Mouse (Mus musculus): ENCODE measurements at regions not wholly inside any gene's neighbourhood (a gene's known extent, or its start where the extent isn't known, plus 50 kb on each side); places are given as distances from the start of the nearest gene placed in this dataset.

DNA sequence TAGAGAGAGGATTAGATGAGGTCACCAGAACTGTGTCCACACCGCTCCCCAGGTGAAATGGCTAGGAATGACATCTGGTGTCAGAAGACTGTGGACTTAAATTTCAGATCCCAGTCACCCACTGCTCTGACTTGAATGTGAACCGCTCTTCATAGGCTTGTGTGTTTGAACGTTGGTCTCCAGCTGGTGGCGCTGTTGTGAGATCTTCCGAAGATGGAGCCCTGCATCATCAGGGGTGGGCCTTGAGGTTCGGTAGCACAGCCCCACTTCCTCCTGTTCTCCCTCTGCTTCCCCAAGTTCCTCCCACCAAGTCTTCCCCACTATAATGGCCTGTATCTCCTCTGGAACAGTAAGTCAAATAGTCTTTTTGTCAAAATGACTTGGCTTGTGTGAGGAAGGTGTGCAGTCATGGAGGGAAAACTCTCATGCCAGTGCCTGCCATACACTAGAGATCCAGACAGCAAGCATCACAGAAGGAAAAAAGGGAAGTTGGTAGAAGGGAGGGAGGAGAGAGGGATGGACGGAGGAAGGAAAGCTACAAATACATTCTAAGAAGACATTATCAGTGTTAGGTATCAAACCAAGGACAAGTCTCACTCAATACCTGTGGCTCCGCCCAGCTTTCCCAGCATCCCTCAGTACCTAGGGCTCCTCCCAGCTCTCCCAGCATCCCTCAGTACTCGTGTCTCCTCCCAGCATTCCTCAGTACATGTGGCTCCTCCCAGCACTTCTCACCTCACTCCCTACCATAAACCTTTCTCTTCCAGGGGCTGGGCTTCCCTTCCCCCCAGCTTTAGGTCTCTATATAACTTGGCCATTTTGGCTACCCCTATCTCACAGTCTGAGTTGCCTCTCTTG lies 423.9 kb upstream of the Jarid2 start:
- no peak overlapping the region for H3K27ac ChIP-seq (replicated peaks in 1 of 2; ENCODE audit: control insufficient read depth in 1 of 2, insufficient read depth in 1 of 2, low read depth in 2 of 2, low read length in 2 of 2)
- H3K4me2 ChIP-seq (ENCODE audit: low read length) = no peak overlapping the region
- no peaks in the 10 kb centered on the region for H3K36me3 ChIP-seq (ENCODE audit: control insufficient read depth, insufficient read depth, low read length)
- no peak overlapping the region for H3K9ac ChIP-seq (ENCODE audit: low read length)
- H3K9me3 ChIP-seq (ENCODE audit: control insufficient read depth, low read length) = no peaks in the 10 kb centered on the region
- no peak overlapping the region for H3K4me3 ChIP-seq (ENCODE audit: control insufficient read depth in 1 of 2, insufficient read depth in 1 of 2, low read depth in 1 of 2, low read length in 2 of 2)
- H3K27me3 ChIP-seq (ENCODE audit: control insufficient read depth, insufficient read depth, low read length) = no peaks in the 10 kb centered on the region
- 70% methylated on average over 9 of the region's 9 CpGs for WGBS
- H3K4me1 ChIP-seq (ENCODE audit: control insufficient read depth in 2 of 2, insufficient read depth in 2 of 2, low read length in 2 of 2) = peaks cover 4 to 7% of the 10 kb centered on the region in 2 experiments; a peak in 3 of 4 replicates
- ATAC-seq (ENCODE audit: insufficient number of reproducible peaks, insufficient read depth, low FRiP score, low read depth) = no peak

DNA sequence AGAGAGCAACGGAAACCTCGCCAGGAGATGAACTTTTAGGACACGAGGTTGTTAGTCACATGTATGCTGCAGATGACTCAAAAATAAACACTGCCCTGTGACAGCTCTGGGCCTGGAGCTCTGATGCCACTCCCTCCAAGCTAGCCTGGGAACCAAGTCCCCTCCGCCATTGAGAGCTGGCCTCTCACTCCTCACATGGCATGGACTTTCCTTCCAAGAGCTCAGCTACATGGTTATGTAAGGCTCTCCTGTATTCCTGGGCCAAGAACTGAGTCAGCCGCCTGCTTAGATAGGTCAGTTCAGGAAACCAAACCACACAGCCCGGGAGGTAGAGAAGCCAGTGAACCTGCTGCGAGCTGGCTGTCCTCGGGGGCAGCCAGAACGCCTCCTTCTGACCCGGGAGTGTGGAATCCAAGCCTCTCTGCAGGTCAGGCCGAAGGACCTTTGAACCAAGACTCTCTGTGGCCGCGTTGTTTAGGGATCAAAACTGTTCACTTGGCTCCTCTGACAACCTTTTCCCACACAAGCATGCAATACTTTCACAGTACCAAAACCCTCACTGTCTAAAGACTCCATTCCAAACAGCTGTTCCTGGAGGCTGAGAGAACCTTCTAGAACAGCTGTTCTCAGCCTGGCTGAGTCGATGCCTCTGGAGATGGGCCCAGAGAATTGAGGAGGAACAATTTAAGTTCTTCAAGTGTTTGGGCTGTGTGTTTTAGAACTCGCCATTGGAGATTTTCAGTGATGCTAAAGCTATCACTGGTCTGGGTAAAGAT lies 422.8 kb upstream of the Jarid2 start:
- no peak overlapping the region for H3K4me3 ChIP-seq (ENCODE audit: control insufficient read depth in 1 of 2, insufficient read depth in 1 of 2, low read depth in 1 of 2, low read length in 2 of 2)
- ATAC-seq (ENCODE audit: insufficient number of reproducible peaks, insufficient read depth, low FRiP score, low read depth) = no peak
- H3K9me3 ChIP-seq (ENCODE audit: control insufficient read depth, low read length) = no peaks in the 10 kb centered on the region
- no peaks in the 10 kb centered on the region for H3K27me3 ChIP-seq (ENCODE audit: control insufficient read depth, insufficient read depth, low read length)
- H3K9ac ChIP-seq (ENCODE audit: low read length) = no peak overlapping the region
- 80% methylated on average over 15 of the region's 15 CpGs for WGBS
- H3K4me1 ChIP-seq (ENCODE audit: control insufficient read depth in 2 of 2, insufficient read depth in 2 of 2, low read length in 2 of 2) = peaks cover 4 to 7% of the 10 kb centered on the region in 2 experiments; a peak in 3 of 4 replicates
- no peaks in the 10 kb centered on the region for H3K36me3 ChIP-seq (ENCODE audit: control insufficient read depth, insufficient read depth, low read length)
- H3K4me2 ChIP-seq (ENCODE audit: low read length) = no peak overlapping the region
- H3K27ac ChIP-seq (replicated peaks in 1 of 2; ENCODE audit: control insufficient read depth in 1 of 2, insufficient read depth in 1 of 2, low read depth in 2 of 2, low read length in 2 of 2) = no peak overlapping the region

DNA sequence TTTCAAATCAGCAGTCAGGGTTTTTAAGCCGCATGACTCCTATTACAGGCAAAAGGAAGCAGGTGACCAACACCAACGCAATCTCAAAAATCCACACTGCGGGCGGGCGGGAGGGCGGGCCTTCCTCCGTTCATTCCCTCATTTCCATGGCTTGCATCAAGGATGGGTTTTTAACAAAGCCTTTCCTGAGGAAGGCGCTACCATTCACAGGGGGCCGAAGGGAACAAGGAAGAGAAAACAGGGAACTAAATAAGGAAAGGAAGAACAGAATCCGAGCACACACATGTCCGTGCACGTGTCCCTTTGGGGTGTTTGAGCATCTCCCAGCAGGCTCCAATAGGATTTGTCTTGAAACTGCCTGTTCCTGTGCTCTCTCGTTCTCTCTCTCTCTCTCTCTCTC lies 421.0 kb upstream of the Jarid2 start:
- peak overlapping the region; percentile 17; the same call in 1 of the 2 replicates for H3K4me2 ChIP-seq (ENCODE audit: low read length)

DNA sequence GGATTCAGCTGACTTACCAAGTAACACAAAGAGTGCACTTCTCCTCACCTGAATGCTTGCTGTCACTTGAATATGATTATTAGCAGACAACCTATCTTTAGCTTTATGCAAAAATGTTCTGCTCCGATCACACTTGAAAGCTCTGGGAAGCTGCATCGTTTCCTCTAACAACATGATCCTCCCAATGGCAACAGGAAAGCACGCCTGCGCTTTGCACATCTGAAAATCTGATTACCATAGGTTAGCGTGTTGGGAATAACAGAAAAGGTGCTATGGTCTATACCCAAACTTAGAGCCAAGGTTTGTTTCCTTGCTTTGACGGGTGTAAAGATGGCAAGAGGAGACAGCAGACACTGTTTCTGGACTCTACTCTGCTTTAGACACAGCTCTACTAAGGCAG lies 417.0 kb upstream of the Jarid2 start:
- no peaks in the 10 kb centered on the region for H3K9me3 ChIP-seq (ENCODE audit: control insufficient read depth, low read length)
- no peaks in the 10 kb centered on the region for H3K36me3 ChIP-seq (ENCODE audit: control insufficient read depth, insufficient read depth, low read length)
- no peaks in the 10 kb centered on the region; a peak in 1 of 4 replicates for H3K4me1 ChIP-seq (ENCODE audit: control insufficient read depth in 2 of 2, insufficient read depth in 2 of 2, low read length in 2 of 2)
- H3K4me2 ChIP-seq (ENCODE audit: low read length) = no peak overlapping the region
- H3K27ac ChIP-seq (replicated peaks in 1 of 2; ENCODE audit: control insufficient read depth in 1 of 2, insufficient read depth in 1 of 2, low read depth in 2 of 2, low read length in 2 of 2) = no peak overlapping the region
- ATAC-seq (ENCODE audit: insufficient number of reproducible peaks, insufficient read depth, low FRiP score, low read depth) = no peak
- H3K4me3 ChIP-seq (ENCODE audit: control insufficient read depth in 1 of 2, insufficient read depth in 1 of 2, low read depth in 1 of 2, low read length in 2 of 2) = no peak overlapping the region
- H3K27me3 ChIP-seq (ENCODE audit: control insufficient read depth, insufficient read depth, low read length) = no peaks in the 10 kb centered on the region
- WGBS = 87% methylated on average over 6 of the region's 6 CpGs
- H3K9ac ChIP-seq (ENCODE audit: low read length) = no peak overlapping the region

More for the DNA sequence above, 421.0 kb upstream of the Jarid2 start:
- Histone ChIP-seq H3K36me3 (ENCODE audit: control insufficient read depth, insufficient read depth, low read length) (no peaks in the 10 kb centered on the region), H3K9me3 (ENCODE audit: control insufficient read depth, low read length) (no peaks in the 10 kb centered on the region), H3K27me3 (ENCODE audit: control insufficient read depth, insufficient read depth, low read length) (no peaks in the 10 kb centered on the region), H3K27ac (replicated peaks in 1 of 2; ENCODE audit: control insufficient read depth in 1 of 2, insufficient read depth in 1 of 2, low read depth in 2 of 2, low read length in 2 of 2) (no peak overlapping the region), H3K9ac (ENCODE audit: low read length) (no peak overlapping the region), H3K4me1 (ENCODE audit: control insufficient read depth in 2 of 2, insufficient read depth in 2 of 2, low read length in 2 of 2) (no peaks in the 10 kb centered on the region; a peak in 1 of 4 replicates), H3K4me3 (ENCODE audit: control insufficient read depth in 1 of 2, insufficient read depth in 1 of 2, low read depth in 1 of 2, low read length in 2 of 2) (no peak overlapping the region)
- 67% methylated on average over 13 of the region's 13 CpGs for WGBS
- no peak for ATAC-seq (ENCODE audit: insufficient number of reproducible peaks, insufficient read depth, low FRiP score, low read depth)

DNA sequence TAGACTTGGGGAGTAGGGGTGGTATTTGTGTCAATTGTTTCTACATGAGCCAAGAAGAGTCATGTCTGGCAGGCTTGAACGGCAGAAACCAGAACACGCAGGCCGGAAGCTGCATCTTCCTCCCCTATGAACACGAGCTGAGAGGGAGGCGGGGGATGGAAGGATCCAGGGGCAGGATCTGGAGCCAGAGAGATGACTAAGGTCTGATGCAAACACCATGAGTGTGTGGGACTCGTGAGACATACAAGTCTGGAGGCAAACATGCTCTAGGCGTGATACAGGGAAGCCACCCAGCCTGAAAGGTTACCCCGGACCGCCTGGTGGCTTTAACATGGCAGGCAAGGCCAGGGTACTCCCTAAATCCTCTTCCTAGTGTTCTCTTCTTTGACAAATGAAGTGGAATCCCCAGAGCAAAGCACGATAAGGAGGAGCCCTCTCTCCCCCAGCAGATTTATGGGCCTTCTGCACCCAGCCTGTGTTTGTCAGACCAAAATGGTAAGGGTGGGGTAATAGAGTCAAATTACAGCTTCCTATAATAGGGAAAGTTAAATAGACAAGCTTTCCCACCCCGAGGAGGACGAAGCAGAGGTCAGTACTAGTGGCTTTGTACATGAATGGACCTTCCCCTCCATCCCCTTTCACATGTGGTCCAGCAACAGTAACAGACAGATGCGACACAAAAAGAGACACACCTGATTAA lies 412.4 kb upstream of the Jarid2 start:
- Histone ChIP-seq H3K4me3 (ENCODE audit: control insufficient read depth in 1 of 2, insufficient read depth in 1 of 2, low read depth in 1 of 2, low read length in 2 of 2) (no peak overlapping the region), H3K9ac (ENCODE audit: low read length) (no peak overlapping the region), H3K27me3 (ENCODE audit: control insufficient read depth, insufficient read depth, low read length) (no peaks in the 10 kb centered on the region), H3K9me3 (ENCODE audit: control insufficient read depth, low read length) (no peaks in the 10 kb centered on the region), H3K4me1 (ENCODE audit: control insufficient read depth in 2 of 2, insufficient read depth in 2 of 2, low read length in 2 of 2) (peaks cover 0 to 8% of the 10 kb centered on the region in 2 experiments; a peak in 2 of 4 replicates), H3K4me2 (ENCODE audit: low read length) (no peak overlapping the region), H3K27ac (replicated peaks in 1 of 2; ENCODE audit: control insufficient read depth in 1 of 2, insufficient read depth in 1 of 2, low read depth in 2 of 2, low read length in 2 of 2) (no peak overlapping the region), H3K36me3 (ENCODE audit: control insufficient read depth, insufficient read depth, low read length) (no peaks in the 10 kb centered on the region)
- 82% methylated on average over 13 of the region's 13 CpGs for WGBS
- ATAC-seq (ENCODE audit: insufficient number of reproducible peaks, insufficient read depth, low FRiP score, low read depth) = no peak

DNA sequence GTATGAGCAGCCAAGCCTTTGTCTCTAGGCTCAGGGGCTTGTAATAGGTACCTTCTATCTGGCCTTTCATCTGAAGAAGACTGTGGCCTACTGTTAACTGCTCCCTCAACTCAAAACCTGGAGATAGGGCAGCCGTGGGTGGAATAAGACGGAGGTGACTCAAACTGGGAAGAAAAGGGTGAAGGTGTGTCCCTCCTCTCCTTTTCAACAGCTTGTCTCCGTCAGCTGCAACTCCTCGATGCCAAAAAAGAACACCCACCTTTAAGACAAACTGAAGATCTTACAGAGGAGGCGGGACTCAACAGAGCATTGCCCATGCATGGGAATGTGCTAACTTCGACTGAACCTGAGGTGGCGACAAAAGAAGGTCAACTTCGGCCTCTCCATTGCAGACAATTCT lies 411.7 kb upstream of the Jarid2 start:
- ATAC-seq (ENCODE audit: insufficient number of reproducible peaks, insufficient read depth, low FRiP score, low read depth) = no peak
- Histone ChIP-seq H3K9me3 (ENCODE audit: control insufficient read depth, low read length) (no peaks in the 10 kb centered on the region), H3K4me2 (ENCODE audit: low read length) (no peak overlapping the region), H3K27me3 (ENCODE audit: control insufficient read depth, insufficient read depth, low read length) (no peaks in the 10 kb centered on the region), H3K9ac (ENCODE audit: low read length) (no peak overlapping the region), H3K4me1 (ENCODE audit: control insufficient read depth in 2 of 2, insufficient read depth in 2 of 2, low read length in 2 of 2) (peaks cover 0 to 8% of the 10 kb centered on the region in 2 experiments; a peak in 2 of 4 replicates), H3K36me3 (ENCODE audit: control insufficient read depth, insufficient read depth, low read length) (no peaks in the 10 kb centered on the region), H3K4me3 (ENCODE audit: control insufficient read depth in 1 of 2, insufficient read depth in 1 of 2, low read depth in 1 of 2, low read length in 2 of 2) (no peak overlapping the region), H3K27ac (replicated peaks in 1 of 2; ENCODE audit: control insufficient read depth in 1 of 2, insufficient read depth in 1 of 2, low read depth in 2 of 2, low read length in 2 of 2) (no peak overlapping the region)
- WGBS = 73% methylated on average over 8 of the region's 8 CpGs

DNA sequence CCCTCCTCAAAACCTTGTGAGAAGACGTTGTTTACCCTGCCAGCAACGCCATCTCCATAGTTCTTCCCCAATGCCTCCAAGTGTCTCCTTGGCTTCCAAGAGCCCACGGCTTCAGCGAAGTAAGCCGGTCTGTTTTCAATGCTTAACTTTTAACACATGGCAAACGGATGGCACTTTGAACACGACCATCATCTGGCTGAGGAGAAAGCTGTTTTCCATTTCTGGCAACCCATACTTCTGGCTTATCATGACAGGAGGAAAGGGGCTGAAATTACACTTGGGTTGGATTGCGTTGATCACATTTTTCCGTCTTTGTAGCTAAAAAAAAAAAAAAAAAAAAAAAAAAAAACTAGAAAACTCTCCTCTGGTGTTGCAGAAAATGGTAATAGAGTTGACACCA lies 410.2 kb upstream of the Jarid2 start:
- Histone ChIP-seq H3K27me3 (ENCODE audit: control insufficient read depth, insufficient read depth, low read length) (no peaks in the 10 kb centered on the region), H3K9ac (ENCODE audit: low read length) (no peak overlapping the region), H3K4me3 (ENCODE audit: control insufficient read depth in 1 of 2, insufficient read depth in 1 of 2, low read depth in 1 of 2, low read length in 2 of 2) (no peak overlapping the region), H3K27ac (replicated peaks in 1 of 2; ENCODE audit: control insufficient read depth in 1 of 2, insufficient read depth in 1 of 2, low read depth in 2 of 2, low read length in 2 of 2) (no peak overlapping the region), H3K9me3 (ENCODE audit: control insufficient read depth, low read length) (no peaks in the 10 kb centered on the region), H3K36me3 (ENCODE audit: control insufficient read depth, insufficient read depth, low read length) (no peaks in the 10 kb centered on the region), H3K4me2 (ENCODE audit: low read length) (no peak overlapping the region), H3K4me1 (ENCODE audit: control insufficient read depth in 2 of 2, insufficient read depth in 2 of 2, low read length in 2 of 2) (peaks cover 0 to 8% of the 10 kb centered on the region in 2 experiments; a peak in 2 of 4 replicates)
- 74% methylated on average over 9 of the region's 9 CpGs for WGBS
- no peak for ATAC-seq (ENCODE audit: insufficient number of reproducible peaks, insufficient read depth, low FRiP score, low read depth)
